Mouse (Mus musculus): ENCODE results near the gene Sod1.

The Sod1 gene

GRCm38 (mm10) chr16:90258950-90259349 is 38.4 kb downstream of the Sod1 start:
- DNase-seq (ENCODE audit: inconsistent ontology term) = no peak

- no peak for DNase-seq (ENCODE audit: inconsistent ontology term)
Measured at GRCm38 (mm10) chr16:90259623-90260022, 39.1 kb downstream of the Sod1 start.

- DNase-seq (ENCODE audit: inconsistent ontology term) = no peak
Measured at GRCm38 (mm10) chr16:90260097-90260496, 39.5 kb downstream of the Sod1 start.

GRCm38 (mm10) chr16:90261791-90262190 is 41.2 kb downstream of the Sod1 start:
- no peak for DNase-seq (ENCODE audit: inconsistent ontology term)

GRCm38 (mm10) chr16:90264021-90264420 is 43.5 kb downstream of the Sod1 start:
- DNase-seq (ENCODE audit: inconsistent ontology term) = no peak

GRCm38 (mm10) chr16:90265106-90265505 is 44.6 kb downstream of the Sod1 start:
- DNase-seq (ENCODE audit: inconsistent ontology term) = no peak

GRCm38 (mm10) chr16:90266581-90266980 is 46.0 kb downstream of the Sod1 start:
- DNase-seq (ENCODE audit: inconsistent ontology term) = no peak

- no peak for DNase-seq (ENCODE audit: inconsistent ontology term)
Measured at GRCm38 (mm10) chr16:90275521-90275920, 55.0 kb downstream of the Sod1 start.
